Mouse (Mus musculus) layer of hippocampus, postnatal 25 days (tissue): Measurements from ENCODE around the gene Naa80. TPM values are rescaled to one million over a fixed set of nuclear protein-coding genes. Genes with fewer than 3 reads are reported as not detected.
"Not testable (repeated sequence)": the region's sequence is repeated elsewhere in the genome, so short reads cannot be mapped to it uniquely, and the experiment has no call there.

Source experiments
- DNase-seq, 2 experiments: peaks; one replicate each; pipeline ENCODE4 v3.0.0; 2022; ENCODE audit warnings: mixed read lengths in 2 of 2, low spot score in 1 of 2; ENCODE audit errors: extremely low spot score in 1 of 2
- total RNA-seq, 2 experiments: library from RNA; stranded (reverse); gene quantifications; 2 replicates each; pipeline ENCODE4 v1.2.3; 2021

Gene Naa80
- total RNA-seq, 2 experiments from 2014 or later: 11.3 to 13.3 TPM

- no peak for DNase-seq
Observed at GRCm38 (mm10) chr9:107570845-107571244, 7.8 kb upstream of the Naa80 start.

- no peak for DNase-seq
Observed at GRCm38 (mm10) chr9:107571534-107572326, 7.0 kb upstream of the Naa80 start.

DNA sequence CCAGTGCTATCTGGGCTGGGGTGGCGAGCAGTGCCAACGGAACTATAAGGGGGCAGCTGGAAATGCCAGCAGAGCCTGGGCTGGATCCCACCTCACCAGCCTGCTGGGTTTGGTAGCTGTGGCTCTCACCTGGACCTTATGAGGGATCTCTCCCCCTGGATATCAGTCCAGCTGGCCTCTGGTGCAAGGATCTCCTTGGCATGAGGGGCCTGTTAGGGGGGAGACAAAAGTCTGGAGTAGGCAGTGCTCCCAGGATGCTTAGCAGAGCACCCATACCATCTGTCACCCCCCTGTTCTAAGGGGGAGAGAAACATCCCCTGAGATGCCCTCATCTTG, 6.4 kb upstream of the Naa80 start:
- no peak for DNase-seq

DNA sequence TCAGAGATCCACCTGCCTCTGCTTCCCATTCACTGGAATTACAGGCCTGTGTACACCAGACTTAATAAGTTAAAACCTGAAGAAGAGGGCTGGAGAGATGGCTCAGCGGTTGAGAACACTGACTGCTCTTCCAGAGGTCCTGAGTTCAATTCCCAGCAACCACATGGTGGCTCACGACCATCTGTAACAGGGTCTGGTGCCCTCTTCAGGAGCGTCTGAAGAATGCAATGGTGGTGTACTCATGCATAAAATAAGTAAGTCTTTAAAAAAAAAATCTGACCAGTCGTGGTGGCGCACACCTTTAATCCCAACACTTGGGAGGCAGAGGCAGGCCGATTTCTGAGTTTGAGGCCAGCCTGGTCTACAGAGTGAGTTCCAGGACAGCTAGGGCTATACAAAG, 4.9 kb upstream of the Naa80 start:
- DNase-seq: not testable (repeated sequence)

DNA sequence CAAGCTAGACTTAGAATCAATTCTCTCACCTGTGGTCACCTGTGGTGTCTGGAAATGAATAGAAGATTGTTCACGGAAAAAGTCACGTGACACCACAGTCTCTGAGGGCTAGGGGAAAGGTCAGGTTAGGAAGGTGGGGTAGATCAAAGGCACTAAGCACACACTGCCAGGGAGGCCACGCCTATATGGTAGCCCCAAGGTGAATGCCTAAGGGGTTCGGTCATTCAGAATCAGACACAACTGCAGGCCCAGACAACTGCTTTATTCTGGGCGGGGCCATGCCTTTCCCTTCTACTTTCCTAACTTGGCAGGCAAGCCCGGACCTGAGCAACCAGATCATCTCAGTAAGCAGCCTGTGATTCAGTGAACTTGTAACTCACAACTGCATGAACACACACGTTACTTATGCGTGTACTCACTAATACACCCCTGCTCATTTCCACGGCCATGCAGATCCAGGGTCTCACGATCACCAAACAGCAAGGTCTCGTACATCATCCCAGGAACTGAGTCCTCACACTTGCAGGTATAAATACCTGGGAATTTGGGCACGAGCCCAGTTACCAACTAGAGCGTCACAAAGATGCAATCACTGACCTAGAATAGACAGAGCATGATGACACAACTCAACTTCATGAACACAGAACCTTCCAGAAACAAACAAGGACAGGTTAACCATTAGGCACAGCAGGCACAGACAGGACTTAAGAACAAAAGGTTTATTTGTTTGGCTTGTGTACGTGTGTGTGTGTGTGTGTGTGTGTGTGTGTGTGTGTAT, 2.9 kb upstream of the Naa80 start:
- DNase-seq: no peak

- DNase-seq: no peak
Observed at GRCm38 (mm10) chr9:107576357-107577107, 2.2 kb upstream of the Naa80 start, which contains the start of gene Hyal1. Hyal1 (plus strand) TSS chr9:107576927.

DNA sequence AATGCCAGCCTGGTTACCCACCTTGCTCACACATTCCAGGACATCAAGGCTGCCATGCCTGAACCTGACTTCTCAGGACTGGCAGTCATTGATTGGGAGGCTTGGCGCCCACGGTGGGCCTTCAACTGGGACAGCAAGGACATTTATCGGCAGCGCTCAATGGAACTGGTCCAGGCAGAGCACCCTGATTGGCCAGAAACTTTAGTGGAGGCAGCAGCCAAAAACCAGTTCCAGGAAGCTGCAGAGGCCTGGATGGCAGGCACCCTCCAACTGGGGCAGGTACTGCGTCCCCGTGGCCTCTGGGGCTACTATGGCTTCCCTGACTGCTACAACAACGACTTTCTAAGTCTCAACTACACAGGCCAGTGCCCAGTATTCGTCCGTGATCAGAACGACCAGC, 816 bp upstream of the Naa80 start:
- no peak for DNase-seq

GRCm38 (mm10) chr9:107579023-107579900, 575 bp downstream of the Naa80 start:
- no peak for DNase-seq

DNA sequence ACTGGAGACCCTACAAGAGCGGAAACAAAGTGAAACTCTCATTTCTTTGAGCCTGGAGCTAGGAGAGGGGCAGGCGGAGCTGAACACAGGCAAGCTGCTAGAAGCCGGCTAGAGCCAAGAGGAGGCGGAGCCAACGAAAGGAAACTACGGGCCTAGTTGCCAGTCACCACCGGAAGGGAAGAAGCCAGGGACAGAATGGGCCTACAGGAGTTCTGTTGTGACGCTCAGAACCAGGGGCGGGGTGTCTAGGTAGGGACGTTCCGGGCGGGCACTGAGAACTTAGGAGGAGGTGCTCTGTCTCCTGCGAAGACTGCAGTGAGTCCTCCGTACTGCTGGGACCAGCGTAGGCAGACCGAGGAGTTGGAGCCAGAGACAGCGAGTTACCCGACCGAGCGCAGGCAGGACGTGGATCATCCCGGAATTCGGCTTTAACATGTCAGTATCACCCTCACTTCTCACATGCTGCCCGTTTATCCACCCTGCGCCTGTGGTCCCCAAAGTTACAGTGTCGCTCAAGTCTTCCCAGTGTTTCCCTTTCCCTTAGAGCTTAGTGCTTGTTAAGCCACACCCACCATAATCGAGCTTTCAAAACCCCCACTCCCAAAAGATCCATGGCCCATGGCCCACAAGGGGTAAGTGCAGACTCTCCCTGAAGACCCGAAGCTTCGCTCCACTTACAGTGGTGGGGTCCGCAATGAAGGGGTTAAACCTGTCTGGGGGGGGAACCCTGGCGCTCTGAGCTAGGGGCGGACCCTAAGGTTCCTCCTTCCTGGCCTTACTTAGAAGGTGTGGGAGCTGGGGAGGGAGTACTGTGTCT, 2.0 kb downstream of the Naa80 start, which contains the start of gene Hyal3:
Gene Hyal3 (plus strand): TSS at position 318 of the 817 bp plus-strand sequence.
- peak; percentile 65 to 68 for DNase-seq

- DNase-seq: no peak
Observed at GRCm38 (mm10) chr9:107581584-107581983, 2.9 kb downstream of the Naa80 start.

DNA sequence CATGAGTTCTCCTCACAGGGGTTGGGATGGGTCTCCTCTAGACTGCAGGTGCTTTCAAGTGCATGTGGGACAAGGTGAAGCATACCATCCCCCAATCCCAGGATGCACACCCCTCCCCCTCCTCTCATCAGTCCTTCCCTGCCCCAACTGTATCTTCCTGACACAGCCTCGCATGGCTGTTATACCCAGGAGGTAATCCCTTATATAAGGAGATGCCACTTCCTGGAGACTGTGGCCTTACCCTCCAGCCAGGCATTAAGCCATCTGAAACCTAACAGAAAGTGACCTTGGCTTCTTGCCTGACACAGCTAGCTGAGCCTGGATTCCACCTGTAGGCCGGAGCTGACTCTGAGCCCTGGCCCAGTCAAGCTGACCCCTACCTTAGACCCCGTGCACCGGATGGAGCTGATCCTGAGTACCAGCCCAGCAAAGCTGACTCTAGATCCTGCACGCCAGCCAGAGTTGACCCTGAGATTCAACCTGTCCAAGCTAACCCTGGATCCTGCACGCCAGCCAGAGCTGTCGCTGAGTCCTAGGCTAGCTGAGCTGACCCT, 3.9 kb downstream of the Naa80 start:
- DNase-seq: no peak

DNA sequence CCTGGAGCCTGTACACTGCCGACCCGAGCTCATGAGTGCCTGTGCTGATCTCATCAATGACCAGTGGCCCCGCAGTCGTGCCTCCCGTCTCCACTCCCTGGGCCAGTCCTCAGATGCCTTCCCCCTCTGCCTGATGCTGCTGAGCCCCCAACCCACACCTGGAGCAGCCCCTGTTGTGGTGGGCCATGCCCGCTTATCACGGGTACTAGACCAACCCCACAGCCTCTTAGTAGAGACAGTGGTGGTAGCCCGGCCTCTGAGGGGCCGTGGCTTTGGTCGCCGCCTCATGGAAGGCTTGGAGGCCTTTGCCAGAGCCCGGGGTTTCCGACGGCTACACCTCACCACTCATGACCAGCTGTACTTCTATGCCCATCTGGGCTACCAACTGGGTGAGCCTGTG, 4.5 kb downstream of the Naa80 start:
- no peak for DNase-seq

DNA sequence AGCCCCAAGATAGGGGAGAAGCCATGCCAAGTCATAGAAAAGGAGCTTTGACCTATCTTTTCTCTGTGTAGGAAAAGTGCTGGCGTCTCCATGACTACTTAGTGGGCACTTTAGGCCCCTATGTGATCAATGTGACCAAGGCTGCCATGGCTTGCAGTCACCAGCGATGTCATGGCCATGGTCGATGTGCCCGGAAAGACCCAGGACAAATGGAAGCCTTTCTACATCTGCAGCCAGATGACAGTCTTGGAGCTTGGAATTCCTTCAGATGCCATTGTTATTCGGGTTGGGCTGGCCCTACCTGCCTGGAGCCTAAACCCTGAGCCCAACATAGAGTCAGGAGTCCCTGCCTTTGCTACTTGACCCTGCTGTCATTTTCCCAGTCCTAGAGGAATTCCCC, 7.8 kb downstream of the Naa80 start:
- no peak for DNase-seq

DNA sequence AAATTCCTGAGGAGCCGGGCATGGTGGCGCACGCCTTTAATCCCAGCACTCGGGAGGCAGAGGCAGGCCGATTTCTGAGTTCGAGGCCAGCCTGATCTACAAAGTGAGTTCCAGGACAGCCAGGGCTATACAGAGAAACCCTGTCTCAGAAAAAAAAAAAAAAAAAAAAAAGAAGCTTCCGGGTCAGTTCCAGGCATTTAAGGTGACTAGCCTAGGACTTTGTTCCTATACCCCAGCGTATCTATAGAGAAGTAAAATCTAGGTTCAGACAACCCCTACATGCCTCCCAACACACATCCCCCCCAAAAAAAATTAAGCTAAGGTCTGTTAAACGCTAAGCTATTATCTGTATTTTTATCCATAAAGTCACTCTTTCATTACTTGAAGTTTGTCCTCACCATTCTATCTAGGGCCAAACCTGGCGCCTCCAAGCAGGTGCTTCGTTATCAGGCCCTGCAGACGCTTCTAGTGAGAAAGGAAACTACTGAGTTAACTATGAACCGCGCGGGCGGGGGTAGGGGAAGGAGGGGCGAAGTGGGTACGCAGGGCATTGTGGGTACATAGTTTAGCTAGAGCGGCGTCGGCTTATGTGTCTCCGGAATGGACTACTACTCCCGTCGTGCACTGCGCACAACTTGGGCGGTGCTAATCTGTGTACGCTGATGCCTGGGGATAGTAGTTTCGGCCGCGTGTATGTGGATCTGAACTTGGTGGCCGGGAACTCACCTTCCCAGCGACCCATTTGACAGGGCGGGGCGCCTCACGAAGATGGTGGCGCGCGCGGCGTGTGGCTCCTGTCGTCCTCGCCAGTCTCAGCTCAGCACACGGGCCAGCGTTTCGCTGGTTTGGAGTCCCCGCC, 8.5 kb downstream of the Naa80 start, which contains the start of gene Ifrd2:
Gene Ifrd2 (plus strand): TSS at position 669 of the 859 bp plus-strand sequence.
- DNase-seq: peak; percentile 77 to 85

DNA sequence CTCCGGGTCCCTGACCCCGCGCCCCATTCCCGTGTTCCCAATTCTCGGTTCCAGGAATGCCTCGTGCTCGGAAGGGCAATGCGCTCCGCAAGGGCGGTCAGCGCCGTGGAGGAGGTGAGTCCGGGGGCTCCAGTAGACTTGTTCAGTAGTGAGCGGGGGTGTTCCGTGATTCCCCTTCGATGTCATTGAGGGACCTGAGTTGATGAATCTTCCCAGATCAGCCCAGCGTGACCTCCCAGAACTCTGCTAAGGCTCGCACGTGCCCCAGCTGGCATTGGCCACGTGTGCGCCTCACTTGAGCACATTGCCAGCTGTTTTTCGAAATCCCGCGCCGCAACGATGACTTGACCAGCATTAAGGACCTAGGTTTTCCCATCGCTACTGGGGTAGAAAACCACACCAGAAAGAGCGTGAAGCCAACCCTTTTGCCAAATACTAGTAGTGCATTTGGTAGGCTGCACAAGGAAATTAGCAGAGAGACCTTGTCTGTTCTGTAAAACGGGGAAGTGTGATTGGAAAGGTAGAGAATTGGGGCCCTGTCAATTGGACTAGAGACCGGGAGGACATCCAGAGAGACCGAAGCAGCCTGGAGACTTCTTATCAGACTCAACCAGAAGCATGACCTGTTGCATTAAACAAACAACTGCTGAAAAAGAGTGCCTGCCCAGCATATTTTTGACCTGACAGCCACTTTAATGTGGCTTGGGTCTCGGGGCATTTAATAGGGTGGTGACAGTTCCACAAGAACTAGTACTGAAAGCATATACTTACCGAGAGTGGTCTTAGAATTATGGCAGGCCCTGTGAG, 9.3 kb downstream of the Naa80 start:
- DNase-seq: no peak

DNA sequence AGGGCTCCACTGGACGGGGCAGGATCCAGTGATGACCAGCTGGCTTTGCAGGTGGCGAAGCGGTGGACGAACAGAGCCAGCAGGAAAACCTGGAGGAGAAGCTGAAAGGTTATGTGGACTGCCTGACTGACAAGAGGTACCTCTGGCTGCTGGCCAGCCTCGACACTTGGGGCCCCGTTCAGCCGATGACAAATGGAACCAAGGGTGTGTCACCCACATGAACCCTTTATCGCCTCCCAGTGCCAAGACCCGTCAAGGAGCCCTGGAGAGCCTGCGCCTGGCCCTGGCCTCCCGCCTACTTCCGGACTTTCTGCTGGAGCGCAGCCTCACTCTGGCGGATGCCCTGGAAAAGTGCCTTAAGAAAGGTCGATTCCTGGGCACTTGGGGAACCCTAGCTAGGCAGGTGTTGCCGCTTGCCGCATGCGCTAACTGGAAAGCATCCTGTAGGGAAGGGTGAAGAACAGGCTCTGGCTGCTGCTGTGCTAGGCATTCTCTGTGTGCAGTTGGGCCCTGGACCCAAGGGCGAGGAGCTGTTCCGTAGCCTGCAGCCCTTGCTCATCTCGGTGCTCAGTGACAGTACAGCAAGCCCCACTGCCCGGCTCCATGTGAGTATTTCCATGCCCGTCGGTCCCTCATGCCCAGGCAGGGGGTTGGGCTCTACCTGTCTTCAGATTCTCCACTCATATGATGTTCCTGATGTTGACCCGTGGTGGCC, 11.5 kb downstream of the Naa80 start:
- no peak for DNase-seq

- no peak for DNase-seq
Observed at GRCm38 (mm10) chr9:107590773-107591060, 12.0 kb downstream of the Naa80 start.
